Mouse (Mus musculus) hematopoietic stem cell, adult 5-6 weeks (primary cell): ENCODE measurements around the gene Pdzd4. TPM values are rescaled to one million over a fixed set of nuclear protein-coding genes. Genes with fewer than 3 reads are reported as not detected.

ENCODE experiments used
- ATAC-seq, 2 experiments: fragments of 125-278 bp in 1 of 2; replicated peaks in 1 of 2; 2 replicates each; pipeline ENCODE4 v1.8.0; 2016 to 2017; ENCODE audit warnings: inconsistent platforms in 2 of 2, mild to moderate bottlenecking in 2 of 2, moderate number of reproducible peaks in 2 of 2, low read depth in 1 of 2, moderate TSS enrichment in 1 of 2; ENCODE audit not compliant: low FRiP score in 2 of 2, poor library complexity in 2 of 2, severe bottlenecking in 2 of 2, insufficient read depth in 1 of 2, low TSS enrichment in 1 of 2
- total RNA-seq: library from RNA; stranded (forward); fragments of 172-1452, 232-1000 nt; gene quantifications from 2 replicates; pipeline ENCODE4 v1.2.3, GENCODE M21; 2017

Gene Pdzd4
- total RNA-seq, 1 experiment from 2014 or later = 2.9 TPM

GRCm38 (mm10) chrX:73793039-73793438 lies 31.7 kb downstream of the Pdzd4 start:
- no peak for ATAC-seq

DNA sequence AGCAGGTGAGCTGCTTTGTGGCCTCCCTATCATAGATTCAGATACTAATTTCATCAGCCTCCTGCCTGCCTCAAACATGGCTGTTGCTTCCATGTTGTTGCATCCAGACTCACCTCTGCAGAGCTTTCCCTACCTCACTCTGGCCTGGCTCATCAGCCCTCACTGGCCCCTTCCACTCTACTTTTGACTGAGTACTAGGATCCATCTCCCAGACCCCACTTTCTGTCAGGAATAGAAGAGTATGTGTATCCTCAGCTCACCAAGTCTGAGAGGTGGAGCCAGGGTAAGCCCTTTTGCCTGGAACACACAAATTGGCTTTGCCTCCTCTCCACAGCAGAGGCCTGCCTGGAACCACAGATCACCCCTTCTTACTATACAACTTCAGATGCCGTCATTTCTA lies 36.3 kb downstream of the Pdzd4 start:
- no peak for ATAC-seq

DNA sequence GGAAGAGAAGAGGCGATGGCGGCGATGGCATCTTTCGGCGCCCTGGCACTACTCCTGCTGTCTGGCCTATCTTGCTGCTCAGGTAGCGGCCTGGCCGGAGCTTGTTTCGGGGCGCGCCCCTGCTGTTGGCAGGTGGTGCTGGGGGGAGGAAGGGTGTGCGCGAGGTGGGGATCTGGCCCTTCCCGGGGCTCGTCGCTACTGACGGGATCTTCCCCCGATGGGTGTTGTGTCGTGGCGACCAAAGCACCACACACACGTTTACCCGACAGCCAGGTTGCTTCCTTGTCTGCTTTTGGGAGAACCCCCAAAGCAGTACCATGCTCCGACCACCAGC lies 37.6 kb downstream of the Pdzd4 start:
- no peak for ATAC-seq

DNA sequence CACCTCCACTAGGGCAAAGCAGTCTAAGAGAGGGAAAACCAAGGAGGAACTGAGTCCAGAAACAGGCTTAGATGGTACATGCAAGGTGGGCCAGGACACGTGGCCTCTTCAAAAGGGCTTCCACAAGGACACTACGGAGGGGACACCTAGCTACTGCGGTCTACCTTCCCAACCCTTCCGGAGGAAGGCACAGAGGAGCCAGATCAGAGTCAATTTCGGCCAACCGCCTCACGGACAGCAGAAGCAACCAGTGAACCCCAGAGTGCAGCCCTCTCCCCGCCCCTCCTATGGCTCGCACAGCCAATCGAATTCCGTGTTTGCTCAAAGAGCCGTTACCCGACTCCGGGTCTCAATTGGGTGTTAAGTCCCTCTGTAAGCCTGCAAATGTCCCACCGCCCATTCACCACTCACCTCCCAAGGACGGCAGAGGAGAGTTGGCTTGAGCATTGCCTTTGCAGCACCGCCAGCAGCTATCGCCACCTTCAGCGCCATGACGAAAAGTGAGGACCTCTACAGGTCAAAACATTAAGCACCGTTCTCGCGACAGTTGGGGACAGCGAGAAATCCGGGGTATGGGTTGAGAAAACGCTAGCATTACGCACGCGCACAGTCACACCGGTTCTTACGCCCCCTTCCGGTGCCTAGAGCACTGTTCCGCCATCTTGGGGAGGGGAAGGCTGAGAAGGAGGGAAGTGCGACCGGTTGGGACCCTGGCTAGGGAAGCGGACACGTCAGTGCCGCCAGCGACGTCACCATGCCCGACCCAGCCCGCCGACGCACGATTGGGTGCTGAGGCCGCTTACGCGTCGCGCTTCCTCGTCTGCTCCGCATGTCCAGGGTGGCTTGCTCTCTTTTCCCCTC lies 38.2 kb downstream of the Pdzd4 start, which contains the start of the genes Idh3g and Ssr4:
Gene Idh3g, minus strand, starts transcription at position 534 of the 861 bp plus-strand sequence.
Gene Ssr4, plus strand, starts transcription at position 665 of the 861 bp plus-strand sequence.
- peak; percentile 95 to 96 for ATAC-seq

DNA sequence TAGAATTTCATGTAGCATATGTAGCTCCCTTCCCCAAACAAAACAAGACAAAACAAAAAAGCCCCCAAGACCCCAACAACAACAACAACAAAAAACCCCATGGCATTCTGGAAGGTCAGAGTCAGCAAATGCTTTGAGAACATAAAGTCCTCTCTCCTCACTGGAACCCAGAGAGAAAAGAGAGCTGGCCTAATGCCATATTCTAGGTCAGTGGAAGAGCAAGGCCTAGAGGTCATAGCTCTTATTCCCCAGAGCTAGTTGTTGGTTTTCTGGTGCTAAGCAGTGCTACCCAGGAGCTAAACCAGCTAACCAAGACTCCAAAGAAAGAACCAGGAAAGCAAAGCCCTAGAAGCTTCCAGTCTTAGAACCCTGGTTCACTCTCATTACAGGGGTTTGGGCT lies 39.1 kb downstream of the Pdzd4 start:
- ATAC-seq = no peak

DNA sequence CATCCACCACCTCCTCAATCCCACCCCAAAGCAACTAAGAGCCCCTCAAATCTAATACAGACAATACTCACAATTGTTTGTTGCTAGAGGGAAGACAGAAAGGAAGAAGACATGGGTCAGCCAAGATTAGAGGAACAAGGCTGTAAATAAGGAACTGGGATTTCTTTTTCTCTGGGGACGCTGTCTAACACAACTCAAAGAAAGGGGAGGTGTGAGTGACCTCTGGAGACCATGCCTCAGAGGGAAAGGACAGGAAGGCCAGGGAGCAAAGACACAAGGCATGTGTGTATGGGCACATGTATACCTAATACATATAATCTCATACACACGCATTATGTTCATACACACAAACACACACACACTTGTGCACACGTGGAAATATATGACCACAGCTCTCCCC lies 42.5 kb downstream of the Pdzd4 start:
- no peak for ATAC-seq

GRCm38 (mm10) chrX:73774802-73775483 lies 49.8 kb downstream of the Pdzd4 start:
- ATAC-seq = no peak

GRCm38 (mm10) chrX:73774168-73774760 lies 50.5 kb downstream of the Pdzd4 start, which contains the start of gene Srpk3:
Gene Srpk3, plus strand, starts transcription at chrX:73774405.
- ATAC-seq = peak; percentile 12 to 36; a peak in 2 of 4 replicates

- ATAC-seq = 0 out of 4 replicates have a peak, but pooled peaks of 1 of the 2 experiments have one; percentile 12
These were observed 57.5 kb downstream of the Pdzd4 start for GRCm38 (mm10) chrX:73767267-73767666.

GRCm38 (mm10) chrX:73765311-73765710 lies 59.5 kb downstream of the Pdzd4 start:
- peak in 1 of 2 experiments; percentile 54; a peak in 2 of 4 replicates for ATAC-seq

GRCm38 (mm10) chrX:73758611-73759290 lies 66.0 kb downstream of the Pdzd4 start:
- ATAC-seq = no peak

- ATAC-seq = no peak
These were observed 68.2 kb downstream of the Pdzd4 start, which contains the start of gene Plxnb3 for GRCm38 (mm10) chrX:73756334-73757140. Gene Plxnb3, plus strand, starts transcription at chrX:73757090.

GRCm38 (mm10) chrX:73748977-73749376 lies 75.8 kb downstream of the Pdzd4 start:
- no peak for ATAC-seq

- ATAC-seq = no peak
These were observed 79.8 kb downstream of the Pdzd4 start for GRCm38 (mm10) chrX:73744774-73745481.
